Mouse (Mus musculus) left cerebral cortex, postnatal 10 days (tissue): ENCODE measurements at regions not wholly inside any gene's neighbourhood (a gene's known extent, or its start where the extent isn't known, plus 50 kb on each side); places are given as distances from the start of the nearest gene placed in this dataset.

Experiments
- DNase-seq, 2 experiments: peaks; one replicate each; pipeline ENCODE4 v3.0.0; 2021 to 2022; ENCODE audit warnings: low spot score in 2 of 2, mixed read lengths in 1 of 2; ENCODE audit errors: extremely low spot score in 1 of 2
- intact Hi-C: fragments of 180-260 bp; cut with DNase I; formaldehyde crosslinking; loops from one replicate; pipeline ENCODE4 v1.15.1; 2025

DNA sequence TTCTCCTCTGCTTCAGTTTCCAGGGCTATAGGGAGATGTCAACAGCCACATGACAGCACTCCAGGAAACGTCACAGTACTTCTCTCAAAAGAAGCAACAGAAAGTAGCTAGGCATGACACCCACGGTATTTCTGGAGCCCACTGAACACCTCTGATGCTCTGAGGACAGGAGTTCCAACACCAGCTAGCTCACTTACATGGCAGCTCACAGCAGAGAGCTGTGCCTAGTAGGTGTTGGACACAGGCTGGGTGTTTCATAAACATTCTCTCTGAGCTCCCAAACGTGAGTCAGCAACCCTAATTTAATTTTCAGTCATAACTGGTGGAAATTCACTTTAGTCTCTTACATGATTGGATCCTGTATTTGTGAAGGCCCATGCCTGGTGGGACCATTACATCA lies 140.2 kb downstream of the Aipl1 start:
- no peak for DNase-seq
- intact Hi-C loops, result no loop called here

DNA sequence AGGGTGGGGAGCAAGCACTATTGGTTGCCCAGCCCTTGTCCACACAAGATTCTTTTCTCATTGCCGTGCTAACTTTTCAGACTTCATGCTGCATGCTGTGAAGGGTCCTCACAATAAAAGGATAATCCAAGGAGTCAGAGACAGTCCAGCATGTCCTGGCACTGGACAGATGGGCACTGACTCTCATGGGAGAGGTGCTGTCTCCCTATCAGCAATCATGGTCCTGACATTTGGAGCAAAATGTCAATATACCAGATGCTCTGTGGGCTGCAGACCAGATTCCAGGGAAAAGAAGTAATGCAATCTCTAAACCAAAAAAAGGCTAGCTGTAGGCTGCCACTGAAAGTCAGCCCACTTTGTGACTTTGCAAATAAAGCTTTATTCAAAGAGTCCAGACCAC lies 141.5 kb downstream of the Wscd1 start:
- DNase-seq, result no peak
- intact Hi-C loops, result no loop called here

DNA sequence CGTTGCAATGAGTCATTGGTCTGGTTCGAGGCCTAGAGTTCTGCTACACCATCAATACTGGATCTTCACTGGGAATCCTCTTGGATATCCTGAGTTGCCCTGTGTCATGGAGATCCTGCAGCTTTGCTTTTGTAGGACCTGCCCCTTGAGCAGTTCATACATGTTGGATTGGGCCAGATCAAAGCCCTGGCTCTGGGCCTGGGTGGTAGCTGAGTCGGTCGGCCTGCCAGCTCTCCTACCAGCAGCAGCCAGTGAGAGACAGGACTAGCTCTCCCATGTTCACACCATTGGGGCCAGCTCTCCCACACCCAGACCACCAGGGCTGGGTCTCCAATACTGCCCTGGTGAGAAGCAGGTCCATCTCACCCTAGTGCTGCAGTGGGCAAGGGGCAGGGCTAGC lies 139.4 kb downstream of the Wscd1 start:
- no peak for DNase-seq
- intact Hi-C loops, result no loop called here

DNA sequence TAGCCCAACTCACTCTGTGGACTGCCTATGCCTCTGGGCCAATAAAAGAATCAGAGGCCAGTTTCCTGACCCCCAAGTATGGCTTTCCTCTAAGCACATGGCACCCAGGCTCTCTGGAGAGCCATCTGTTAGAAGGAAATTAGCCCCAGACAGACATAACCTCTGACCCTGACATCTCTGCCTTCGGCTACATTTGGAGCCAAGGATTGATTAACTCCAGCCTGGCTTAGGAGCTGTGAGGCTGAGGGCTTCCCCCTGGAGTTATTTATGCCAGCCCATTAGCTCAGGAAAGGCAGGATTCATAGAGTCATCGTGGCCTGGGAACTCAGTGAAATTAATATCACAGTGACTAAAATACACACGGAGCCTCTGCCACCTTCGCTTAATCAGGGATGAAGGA lies 137.5 kb downstream of the Wscd1 start:
- DNase-seq, result no peak
- intact Hi-C loops, result no loop called here

DNA sequence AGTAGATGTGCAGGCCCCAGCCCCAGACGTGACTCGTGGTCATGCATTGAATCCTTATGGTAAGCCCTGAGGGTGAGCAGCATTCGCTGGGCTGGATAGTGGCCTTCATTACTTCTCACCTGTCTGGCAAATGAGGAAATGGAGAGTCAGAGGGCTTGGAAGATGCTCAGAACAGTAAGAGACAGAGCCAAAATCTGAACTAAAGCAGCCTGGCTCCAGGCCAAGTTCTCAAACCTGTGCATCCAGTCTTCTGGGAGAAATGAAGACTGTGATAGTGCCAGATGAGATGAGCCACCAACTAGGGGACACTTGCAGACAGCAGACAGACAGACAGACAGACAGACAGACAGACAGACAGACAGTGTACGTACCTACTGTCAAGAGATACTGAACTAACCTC lies 137.1 kb downstream of the Wscd1 start:
- no peak for DNase-seq
- intact Hi-C loops, result no loop called here

DNA sequence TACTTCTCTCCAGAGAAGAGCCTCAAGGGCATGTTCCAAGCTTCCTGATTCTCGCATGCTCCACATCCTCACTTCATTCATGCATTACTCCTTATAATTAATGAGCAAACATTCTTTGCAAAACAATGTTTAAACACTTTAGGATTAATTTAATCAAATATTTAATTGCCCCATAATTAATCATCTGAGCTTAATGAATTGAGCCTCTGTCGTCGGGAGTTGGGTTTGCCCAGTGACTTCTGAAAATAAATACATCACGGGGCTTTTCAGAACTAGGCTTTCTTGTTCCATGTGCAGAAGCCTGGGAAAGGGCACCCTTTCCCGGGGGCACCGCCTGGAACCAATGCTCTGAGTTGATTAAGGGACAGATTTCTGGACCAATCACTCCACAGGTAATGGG lies 135.1 kb downstream of the Wscd1 start:
- intact Hi-C loops, result no loop called here
- no peak for DNase-seq

DNA sequence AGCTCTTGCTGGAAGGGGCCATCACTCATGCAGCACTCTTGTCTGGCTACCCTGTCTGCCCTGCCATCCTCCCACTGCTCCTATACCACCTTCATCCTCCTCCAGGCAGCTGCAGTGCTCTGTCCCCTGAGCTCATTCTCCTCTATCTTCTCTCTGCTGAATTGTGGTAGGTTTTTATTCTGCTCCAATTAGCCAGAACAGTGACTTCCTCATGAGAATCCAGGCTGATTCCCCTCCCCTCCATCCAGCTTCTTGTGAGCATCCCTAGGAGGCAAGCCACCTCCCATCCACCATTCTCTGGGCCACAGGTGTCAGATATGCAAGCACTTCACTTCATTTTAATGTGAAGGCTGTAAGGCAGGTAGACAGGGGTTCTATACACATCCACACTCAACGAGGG lies 132.1 kb downstream of the Wscd1 start:
- intact Hi-C loops, result no loop called here
- DNase-seq, result no peak

DNA sequence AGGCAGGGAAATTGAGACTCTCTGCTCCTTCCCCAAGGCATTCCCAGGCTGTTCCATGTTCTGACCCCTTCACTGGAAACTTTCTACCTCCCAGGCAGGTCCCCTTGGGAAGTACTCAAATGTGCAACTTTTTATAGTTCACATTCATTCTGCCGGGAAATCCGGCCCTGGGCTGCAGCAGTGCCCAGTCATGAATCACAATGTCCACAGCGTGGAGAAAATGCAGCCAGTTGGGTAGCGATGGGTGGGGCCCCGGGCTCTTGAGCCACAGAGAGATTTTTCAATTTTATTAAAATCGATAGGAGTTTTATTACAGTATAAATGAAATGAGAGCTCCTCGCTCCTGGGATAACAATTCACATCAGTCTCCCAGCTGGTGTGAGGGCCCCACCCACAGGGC lies 121.6 kb downstream of the Wscd1 start:
- DNase-seq, result no peak
- intact Hi-C loops, result no loop called here

DNA sequence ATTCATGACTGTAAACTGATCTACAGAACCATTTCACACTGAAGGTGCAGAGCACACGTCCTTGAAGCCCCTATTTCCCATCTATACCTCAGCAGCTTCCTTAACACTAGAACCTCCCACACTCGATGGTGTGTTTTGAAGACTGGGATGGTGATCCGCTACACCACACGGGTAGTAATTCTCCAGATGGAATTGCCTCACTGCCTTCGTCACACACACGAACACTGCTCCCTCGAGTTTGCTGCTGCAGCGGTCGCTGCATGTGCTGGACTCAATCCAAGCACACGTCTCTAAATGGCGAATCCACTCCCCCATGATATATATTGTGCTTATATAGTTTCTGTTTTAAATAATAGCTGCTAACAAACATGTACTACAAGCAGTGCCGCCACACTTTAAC lies 117.0 kb downstream of the Wscd1 start:
- DNase-seq, result no peak
- intact Hi-C loops, result no loop called here

DNA sequence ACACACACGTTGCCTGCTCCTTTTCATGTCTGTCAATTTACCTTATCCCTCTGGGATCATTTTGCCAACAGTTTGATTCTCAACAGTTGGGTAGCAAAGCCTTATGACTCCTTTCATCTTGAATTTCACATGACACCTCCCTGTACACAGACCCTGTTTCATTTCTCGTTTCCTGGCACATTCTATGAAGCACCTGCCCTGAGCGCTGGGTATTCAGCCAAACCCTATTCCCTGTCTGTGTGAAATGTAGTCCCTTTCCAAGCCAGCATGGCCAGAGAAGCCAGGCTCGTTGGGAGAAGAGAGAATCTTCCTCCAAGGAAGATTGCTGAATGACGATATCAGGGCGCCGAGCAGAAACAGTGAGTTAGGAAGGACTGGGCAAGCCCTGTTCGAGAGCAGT lies 108.2 kb downstream of the Wscd1 start:
- no peak for DNase-seq
- intact Hi-C loops, result no loop called here

DNA sequence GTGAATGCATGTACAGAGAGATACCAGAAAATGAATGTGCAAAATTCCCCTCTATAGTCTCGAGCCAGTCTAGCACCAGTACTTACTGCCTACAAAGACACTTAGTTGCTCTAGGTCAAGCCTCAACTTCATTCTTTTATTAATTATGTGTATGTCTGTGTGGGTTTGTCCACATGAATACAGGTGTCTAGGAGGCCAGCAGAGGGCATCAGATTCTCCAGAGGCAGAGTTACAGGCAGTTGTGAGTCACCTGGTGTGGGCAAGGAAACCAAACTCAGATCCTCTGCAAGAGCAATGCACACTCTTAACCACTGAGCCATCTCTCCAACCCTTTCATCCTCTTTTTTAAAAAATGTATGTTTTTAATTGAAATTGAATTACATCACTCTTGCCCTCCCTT lies 105.8 kb downstream of the Wscd1 start:
- intact Hi-C loops, result no loop called here
- no peak for DNase-seq

DNA sequence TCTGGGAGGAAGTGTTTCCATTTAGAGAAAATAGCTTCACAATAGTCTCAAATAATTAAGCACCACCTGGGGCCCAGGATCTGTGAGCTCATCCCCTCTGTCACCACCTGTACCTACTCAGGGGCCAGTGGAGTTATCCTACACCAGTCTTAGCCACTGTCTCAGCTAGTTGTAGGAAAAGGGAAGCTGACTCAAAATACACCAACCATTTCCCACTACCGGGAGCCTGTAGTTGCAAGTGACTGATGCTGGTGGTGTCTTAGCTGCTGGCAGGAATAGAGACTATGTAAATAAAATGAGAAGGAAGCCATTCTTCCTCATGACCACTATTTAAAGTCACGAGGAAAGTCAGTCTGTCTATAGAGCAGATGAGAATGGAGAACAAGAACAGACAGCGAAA lies 105.3 kb downstream of the Wscd1 start:
- intact Hi-C loops, result no loop called here
- DNase-seq, result no peak

DNA sequence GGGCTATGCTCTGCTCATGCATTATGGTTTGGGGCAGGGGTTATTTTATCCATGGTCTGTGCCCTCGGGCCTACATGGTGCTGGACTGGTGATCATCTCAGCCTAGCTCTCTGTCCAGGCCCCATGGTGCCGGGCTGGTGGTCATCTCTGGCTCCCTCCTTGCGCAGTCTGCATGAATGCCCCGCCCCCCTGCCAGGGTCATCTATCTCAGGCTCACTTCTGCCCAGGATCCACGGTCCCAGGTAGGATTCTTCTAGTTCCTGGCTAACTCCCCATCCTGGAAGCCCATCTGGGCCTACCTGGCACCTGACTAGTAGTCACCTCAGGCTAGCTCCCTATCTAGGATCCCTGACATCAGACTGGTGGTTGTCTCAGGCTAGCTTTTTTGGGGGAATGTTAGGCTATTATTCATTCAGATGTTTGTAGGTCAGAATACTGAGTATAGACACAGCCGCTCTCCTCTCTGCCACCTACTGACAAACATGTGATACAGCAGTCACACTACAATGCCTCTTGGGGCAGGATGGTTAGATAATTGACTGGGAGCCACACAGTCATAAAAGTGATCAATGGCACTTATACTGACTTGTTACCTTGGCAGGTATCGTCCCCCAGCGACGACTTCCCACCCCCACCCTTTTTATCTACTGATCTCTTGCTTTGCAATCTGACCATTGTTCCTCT lies 98.1 kb downstream of the Wscd1 start:
- no peak for DNase-seq
- intact Hi-C loops, result loop anchor here (10.0 kb wide), 2 partner anchors 177 to 503 kb away; no protein-coding TSS in a partner anchor

DNA sequence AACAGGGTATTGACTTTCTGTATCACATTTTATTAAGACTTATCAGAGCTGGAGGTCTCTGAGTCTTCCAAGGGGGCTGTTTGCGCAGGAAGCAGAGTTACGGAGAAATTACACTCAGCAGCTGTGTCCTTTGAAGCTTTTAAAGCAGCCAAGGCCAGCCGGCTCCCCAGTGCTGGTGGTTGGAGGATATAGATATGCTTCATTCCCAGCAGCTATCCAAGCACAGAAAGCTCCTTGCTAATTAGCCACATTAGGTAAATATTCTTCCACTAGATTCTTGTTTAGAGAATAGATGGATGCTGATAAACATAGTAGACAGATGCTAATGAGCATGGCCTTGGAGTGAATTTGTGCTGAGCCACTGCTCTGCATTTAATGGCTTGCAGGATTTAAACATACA lies 96.8 kb downstream of the Wscd1 start:
- no peak for DNase-seq
- intact Hi-C loops, result loop anchor here (10.0 kb wide), 2 partner anchors 178 to 502 kb away; no protein-coding TSS in a partner anchor

DNA sequence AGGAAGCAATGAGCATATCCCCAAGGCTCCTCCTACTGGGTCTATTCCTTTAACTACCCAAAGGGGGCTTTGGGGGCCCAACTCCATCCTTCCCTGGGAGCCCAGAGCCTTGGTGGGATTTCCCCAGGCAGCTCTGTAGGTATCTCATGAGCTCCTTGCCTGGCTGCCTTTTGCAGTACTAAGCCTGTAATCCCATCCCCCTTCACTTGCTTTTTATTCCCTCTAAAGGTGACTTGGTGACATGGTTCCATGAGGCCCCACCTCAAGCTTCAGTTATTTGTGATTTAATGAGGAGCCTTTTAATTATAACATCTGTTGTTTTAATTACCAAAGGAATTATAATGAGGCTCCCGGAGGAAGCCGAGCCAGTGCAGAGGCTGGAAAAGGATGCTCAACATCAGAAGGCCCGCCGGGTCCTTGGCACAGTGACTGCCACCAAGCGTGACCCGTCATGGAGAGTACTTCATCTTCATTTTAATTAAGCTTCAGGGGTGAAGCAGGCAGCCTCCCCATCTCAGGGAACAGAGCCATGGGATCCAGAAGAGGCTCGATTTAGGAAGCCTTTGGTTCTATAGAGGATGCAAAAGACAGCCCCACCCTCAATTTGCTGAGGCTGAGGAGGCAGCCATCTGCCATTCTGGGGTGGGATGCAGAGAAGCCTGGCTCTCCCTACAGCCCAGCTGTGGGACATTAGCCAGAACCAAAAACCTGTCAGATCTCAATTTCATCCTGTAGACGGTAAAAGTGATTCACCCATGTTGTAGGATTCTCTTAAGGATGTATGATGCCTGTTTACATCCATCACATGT lies 91.1 kb downstream of the Wscd1 start:
- no peak for DNase-seq
- intact Hi-C loops, result loop anchor here (10.0 kb wide), 2 partner anchors 184 to 496 kb away; no protein-coding TSS in a partner anchor
